9 mouse cellular contexts compared by ENCODE assay signal in genomic region chr11:95915006-95915710, GRCm38 (mm10). TPM values are rescaled to one million over a fixed set of nuclear protein-coding genes. Genes with fewer than 3 reads are reported as not detected.
DNase-seq lines count a peak whose midpoint lies in the region; ATAC-seq and TF ChIP-seq lines count a peak whose summit lies in the region.
"Had no signal": no experiment of that assay in that cellular context is flagged by ENCODE, and none has a peak within 500 bp of the region (broad histone marks: within the 10 kb centered on the region; RNA-seq: fewer than 3 reads in every experiment).

No protein-coding gene starts in this region.

- H3K36me3 ChIP-seq in heart, embryonic 15.5 days = no peaks in the 10 kb centered on the region
- no peaks in the 10 kb centered on the region for H3K36me3 ChIP-seq in embryonic facial prominence, embryonic 10.5 days (replicated peaks)
- no peaks in the 10 kb centered on the region for H3K36me3 ChIP-seq in hindbrain, postnatal 0 days (ENCODE audit: insufficient read depth, low read length)
- no peaks in the 10 kb centered on the region for H3K36me3 ChIP-seq in midbrain, embryonic 11.5 days (ENCODE audit: control insufficient read depth, insufficient read depth, low read length)

- H3K9me3 ChIP-seq in heart, embryonic 15.5 days (replicated peaks) = no peaks in the 10 kb centered on the region
- H3K9me3 ChIP-seq in embryonic facial prominence, embryonic 10.5 days = no peaks in the 10 kb centered on the region
- no peaks in the 10 kb centered on the region for H3K9me3 ChIP-seq in hindbrain, postnatal 0 days (ENCODE audit: low read length)
- no peaks in the 10 kb centered on the region for H3K9me3 ChIP-seq in midbrain, embryonic 11.5 days (ENCODE audit: control insufficient read depth, low read length)

- H3K27ac ChIP-seq in heart, embryonic 15.5 days = no peak overlapping the region
- no peak overlapping the region for H3K27ac ChIP-seq in embryonic facial prominence, embryonic 10.5 days (replicated peaks)
- H3K27ac ChIP-seq in hindbrain, postnatal 0 days = no peak overlapping the region
- H3K27ac ChIP-seq in midbrain, embryonic 11.5 days (ENCODE audit: low read depth, low read length) = no peak overlapping the region

- ATAC-seq in heart, embryonic 15.5 days (replicated peaks; ENCODE audit: insufficient number of reproducible peaks, insufficient read depth, low FRiP score, low read depth) = no peak
- no peak for ATAC-seq in hindbrain, postnatal 0 days
- ATAC-seq in midbrain, embryonic 11.5 days (ENCODE audit: low FRiP score) = no peak

- no peak overlapping the region for H3K9ac ChIP-seq in heart, embryonic 15.5 days
- H3K9ac ChIP-seq in hindbrain, postnatal 0 days (replicated peaks; ENCODE audit: low read length) = no peak overlapping the region
- no peak overlapping the region for H3K9ac ChIP-seq in midbrain, embryonic 11.5 days (ENCODE audit: low read length)

- no peak for TF ChIP-seq CTCF in hindbrain, postnatal 0 days (IDR thresholded peaks at IDR 0.05; ENCODE audit: low read depth)

- peak overlapping the region; percentile 58 for H3K4me2 ChIP-seq in heart, embryonic 15.5 days
- peak overlapping the region; percentile 14 for H3K4me2 ChIP-seq in hindbrain, postnatal 0 days (ENCODE audit: low read depth, low read length)
- H3K4me2 ChIP-seq in midbrain, embryonic 11.5 days = peak overlapping the region; percentile 35; the same call in 1 of the 2 replicates

- peaks cover 65% of the 10 kb centered on the region for H3K27me3 ChIP-seq in heart, embryonic 15.5 days
- H3K27me3 ChIP-seq in embryonic facial prominence, embryonic 10.5 days (replicated peaks; ENCODE audit: low read depth, poor library complexity, severe bottlenecking) = peaks cover 89% of the 10 kb centered on the region
- peaks cover 55% of the 10 kb centered on the region for H3K27me3 ChIP-seq in hindbrain, postnatal 0 days (ENCODE audit: insufficient read depth, low read length)
- H3K27me3 ChIP-seq in midbrain, embryonic 11.5 days (ENCODE audit: control insufficient read depth, insufficient read depth, low read length) = peaks cover 61% of the 10 kb centered on the region

- 2% methylated on average over 28 of the region's 28 CpGs for WGBS in heart, embryonic 15.5 days
- 1% methylated on average over 28 of the region's 28 CpGs for WGBS in embryonic facial prominence, embryonic 10.5 days
- WGBS in hindbrain, postnatal 0 days = 2% methylated on average over 28 of the region's 28 CpGs
- WGBS in midbrain, embryonic 11.5 days = 2% methylated on average over 28 of the region's 28 CpGs

- peaks cover 14% of the 10 kb centered on the region for H3K4me1 ChIP-seq in heart, embryonic 15.5 days (replicated peaks)
- peaks cover 18% of the 10 kb centered on the region for H3K4me1 ChIP-seq in embryonic facial prominence, embryonic 10.5 days
- H3K4me1 ChIP-seq in hindbrain, postnatal 0 days (ENCODE audit: insufficient read depth, low read length) = peaks cover 3% of the 10 kb centered on the region; the same call in 1 of the 2 replicates
- H3K4me1 ChIP-seq in midbrain, embryonic 11.5 days (ENCODE audit: control insufficient read depth, insufficient read depth, low read length) = peaks cover 7% of the 10 kb centered on the region

- DNase-seq in heart, adult 9 months (ENCODE audit: low spot score in 2 of 2) = no peak
- DNase-seq in embryonic facial prominence, embryonic 10.5 days (ENCODE audit: low spot score) = peak; percentile 60
- no peak for DNase-seq in hindbrain, postnatal 0 days (ENCODE audit: low spot score)
- peak; percentile 95 for DNase-seq in midbrain, embryonic 11.5 days (ENCODE audit: low spot score, missing footprints)
- no peak for DNase-seq in gastrocnemius, adult 18-20 months (ENCODE audit: low spot score)
- no peak for DNase-seq in layer of hippocampus, adult 9-10 months (ENCODE audit: low spot score)
- DNase-seq in gastrocnemius, postnatal 25 days = no peak

- H3K4me3 ChIP-seq in heart, embryonic 15.5 days = peak overlapping the region; percentile 40
- H3K4me3 ChIP-seq in embryonic facial prominence, embryonic 10.5 days = peak overlapping the region; percentile 45
- H3K4me3 ChIP-seq in hindbrain, postnatal 0 days (ENCODE audit: low read length) = 0 out of 2 replicates have a peak overlapping the region, but pooled peaks have one; percentile 2
- peak overlapping the region; percentile 18; the same call in 1 of the 2 replicates for H3K4me3 ChIP-seq in midbrain, embryonic 11.5 days (ENCODE audit: low read depth, low read length)

RNA-seq across cellular contexts. Expression of gene B4galnt2, which starts 0.5 kb away (rescaled TPM):
- 0.23 and 1.4 TPM in 2 replicates for polyA plus RNA-seq in heart, embryonic 15.5 days (2015; fragmentation: Nextera tagmentation; extraction: Ambion mirVana)
- polyA plus RNA-seq in embryonic facial prominence, embryonic 10.5 days (2016; fragmentation: Nextera tagmentation; extraction: Ambion mirVana) = 0.09 and 0.16 TPM in 2 replicates
- not detected in 2 replicates for total RNA-seq in hindbrain, postnatal 0 days (2014; rRNA removed)
- not detected in 2 replicates for polyA plus RNA-seq in hindbrain, postnatal 0 days (2015; fragmentation: Nextera tagmentation; extraction: Ambion mirVana)
- polyA plus RNA-seq in midbrain, embryonic 11.5 days (2014; fragmentation: Nextera tagmentation; extraction: Ambion mirVana) = 0.08 TPM in 1 of 2 replicates, not detected in the other
- not detected for total RNA-seq in gastrocnemius, adult 18-20 months (2021)
- total RNA-seq in gastrocnemius, postnatal 25 days (2021) = not detected
- total RNA-seq: layer of hippocampus, postnatal 36 days had no signal

Comparison
In these comparisons a context has a peak if more than half of its experiments do, and no peak if none do; other contexts are left out.
1. DNase-seq: peak in embryonic facial prominence, embryonic 10.5 days (single experiment) and midbrain, embryonic 11.5 days (single experiment); none in heart, adult 9 months (0 of 2), hindbrain, postnatal 0 days (single experiment), gastrocnemius, adult 18-20 months (single experiment), layer of hippocampus, adult 9-10 months (single experiment) and gastrocnemius, postnatal 25 days (single experiment).
2. Peak in every context shown above with its lines, with median percentiles within 50 percentile points of each other: H3K4me2 ChIP-seq and H3K4me3 ChIP-seq.